In the genomic region with DNA sequence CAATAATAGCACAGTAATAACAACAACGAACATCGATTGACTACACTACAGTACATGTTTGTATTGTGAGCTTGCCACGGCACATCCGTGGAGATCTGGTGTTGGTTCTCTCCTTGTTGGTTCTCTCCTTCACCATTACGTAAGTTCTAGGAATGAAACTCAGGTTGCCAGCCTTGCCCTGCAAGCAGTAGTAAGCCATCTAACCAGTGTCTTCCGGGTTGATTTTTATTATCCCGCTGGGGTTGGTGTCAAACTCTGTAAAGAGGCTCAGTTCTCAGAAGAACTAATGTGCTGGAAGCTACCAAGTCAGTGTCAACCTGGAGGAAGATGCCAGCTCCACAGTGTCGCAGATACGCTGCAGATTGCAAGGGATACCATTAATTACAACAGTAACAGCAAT, we compare ENCODE assay signal across 8 mouse cellular contexts. TPM values are rescaled to one million over a fixed set of nuclear protein-coding genes. Genes with fewer than 3 reads are reported as not detected.
DNase-seq lines count a peak whose midpoint lies in the region; ATAC-seq and TF ChIP-seq lines count a peak whose summit lies in the region.

No protein-coding gene starts in this region.

- no peak for ATAC-seq in heart, embryonic 12.5 days (ENCODE audit: insufficient number of reproducible peaks, low FRiP score)
- no peak for ATAC-seq in forebrain, embryonic 13.5 days
- ATAC-seq in liver, embryonic 14.5 days (ENCODE audit: insufficient read depth), result no peak

- peaks cover 3% of the 10 kb centered on the region; the same call in 1 of the 2 replicates for H3K4me1 ChIP-seq in heart, embryonic 12.5 days (replicated peaks)
- H3K4me1 ChIP-seq in heart, adult 2 months (ENCODE audit: control insufficient read depth, insufficient read depth, low read length), result peaks cover 1% of the 10 kb centered on the region; the same call in 1 of the 2 replicates
- H3K4me1 ChIP-seq in E14TG2a.4 (replicated peaks; ENCODE audit: low read depth, low read length), result peaks cover 8% of the 10 kb centered on the region
- peaks cover 12% of the 10 kb centered on the region; the same call in 1 of the 2 replicates for H3K4me1 ChIP-seq in forebrain, embryonic 13.5 days
- H3K4me1 ChIP-seq in liver, embryonic 14.5 days (replicated peaks; ENCODE audit: control insufficient read depth in 2 of 2, insufficient read depth in 2 of 2, low read length in 1 of 2), result no peaks in the 10 kb centered on the region

- no peaks in the 10 kb centered on the region for H3K36me3 ChIP-seq in heart, embryonic 12.5 days
- no peaks in the 10 kb centered on the region for H3K36me3 ChIP-seq in heart, adult 2 months (ENCODE audit: control insufficient read depth, insufficient read depth, low read length)
- no peaks in the 10 kb centered on the region for H3K36me3 ChIP-seq in E14TG2a.4 (ENCODE audit: insufficient read depth, low read length)
- no peaks in the 10 kb centered on the region for H3K36me3 ChIP-seq in forebrain, embryonic 13.5 days (ENCODE audit: poor library complexity, severe bottlenecking)
- H3K36me3 ChIP-seq in liver, embryonic 14.5 days (replicated peaks; ENCODE audit: control insufficient read depth, insufficient read depth, low read depth), result no peaks in the 10 kb centered on the region

- WGBS in heart, embryonic 12.5 days, result 60% methylated on average over 9 of the region's 9 CpGs
- 64% methylated on average over 9 of the region's 9 CpGs for WGBS in heart, adult 2 months
- 70% methylated on average over 9 of the region's 9 CpGs for WGBS in forebrain, embryonic 13.5 days
- 43% methylated on average over 9 of the region's 9 CpGs for WGBS in liver, embryonic 14.5 days (ENCODE audit: insufficient replicate concordance)

- no peak for TF ChIP-seq EP300 in heart, adult 2 months (IDR thresholded peaks at IDR 0.05; ENCODE audit: insufficient read depth, low read depth, low read length)
- no peak for TF ChIP-seq EP300 in liver, embryonic 14.5 days (IDR thresholded peaks at IDR 0.05; ENCODE audit: low read depth)

- intact Hi-C loops in heart, adult 2 months (cut with DNase I), result no loop called here
- intact Hi-C loops in gastrocnemius, postnatal 14 days (cut with DNase I; ENCODE audit: low total_unique reads), result no loop called here

- peak overlapping the region; percentile 100 for H3K4me2 ChIP-seq in heart, embryonic 12.5 days
- peak overlapping the region; percentile 96 for H3K4me2 ChIP-seq in forebrain, embryonic 13.5 days
- peak overlapping the region; percentile 56; the same call in 1 of the 2 replicates for H3K4me2 ChIP-seq in liver, embryonic 14.5 days (ENCODE audit: low read depth)

- no peak overlapping the region for H3K27ac ChIP-seq in heart, embryonic 12.5 days (ENCODE audit: poor library complexity, severe bottlenecking)
- H3K27ac ChIP-seq in heart, adult 2 months, result no peak overlapping the region
- no peak overlapping the region for H3K27ac ChIP-seq in forebrain, embryonic 13.5 days
- H3K27ac ChIP-seq in liver, embryonic 14.5 days, result no peak overlapping the region

- H3K4me3 ChIP-seq in heart, embryonic 12.5 days, result peak overlapping the region; percentile 70
- no peak overlapping the region; the same call in 1 of the 2 replicates for H3K4me3 ChIP-seq in heart, adult 2 months
- 0 out of 2 replicates have a peak overlapping the region, but pooled peaks have one; percentile 79 for H3K4me3 ChIP-seq in E14TG2a.4 (replicated peaks; ENCODE audit: low read length)
- H3K4me3 ChIP-seq in forebrain, embryonic 13.5 days, result peak overlapping the region; percentile 57
- 0 out of 4 replicates have a peak overlapping the region, but pooled peaks of 1 of the 2 experiments have one; percentile 22 for H3K4me3 ChIP-seq in liver, embryonic 14.5 days (ENCODE audit: insufficient read depth in 1 of 2, low read depth in 2 of 2, low read length in 2 of 2)

- H3K9ac ChIP-seq in heart, embryonic 12.5 days, result peak overlapping the region; percentile 70; the same call in 1 of the 2 replicates
- no peak overlapping the region for H3K9ac ChIP-seq in heart, adult 2 months (ENCODE audit: low read depth, low read length)
- H3K9ac ChIP-seq in forebrain, embryonic 13.5 days, result peak overlapping the region; percentile 78; the same call in 1 of the 2 replicates
- H3K9ac ChIP-seq in liver, embryonic 14.5 days (replicated peaks), result no peak overlapping the region

- peaks cover 28% of the 10 kb centered on the region for H3K27me3 ChIP-seq in heart, embryonic 12.5 days (replicated peaks)
- H3K27me3 ChIP-seq in heart, adult 2 months (ENCODE audit: control insufficient read depth, insufficient read depth, low read length), result peaks cover 4% of the 10 kb centered on the region
- H3K27me3 ChIP-seq in E14TG2a.4 (ENCODE audit: insufficient read depth, low read length), result peaks cover 44% of the 10 kb centered on the region
- no peaks in the 10 kb centered on the region for H3K27me3 ChIP-seq in forebrain, embryonic 13.5 days
- H3K27me3 ChIP-seq in liver, embryonic 14.5 days (ENCODE audit: control insufficient read depth, insufficient read depth, low read length), result peaks cover 7% of the 10 kb centered on the region

- TF ChIP-seq POLR2A in heart, adult 2 months (IDR thresholded peaks at IDR 0.05; ENCODE audit: insufficient read depth, low read depth, low read length), result no peak

- H3K9me3 ChIP-seq in heart, embryonic 12.5 days (replicated peaks), result no peaks in the 10 kb centered on the region
- H3K9me3 ChIP-seq in E14TG2a.4 (ENCODE audit: low read length), result no peaks in the 10 kb centered on the region
- no peaks in the 10 kb centered on the region for H3K9me3 ChIP-seq in forebrain, embryonic 13.5 days (replicated peaks)
- H3K9me3 ChIP-seq in liver, embryonic 14.5 days (ENCODE audit: control insufficient read depth, low read length), result no peaks in the 10 kb centered on the region

- DNase-seq in heart, adult 2 months, result no peak
- no peak for DNase-seq in liver, embryonic 14.5 days (ENCODE audit: low read depth in 3 of 3, low spot score in 3 of 3)
- DNase-seq in T-cell, adult 2 months (ENCODE audit: low spot score), result no peak
- no peak for DNase-seq in gastrocnemius, postnatal 14 days
- DNase-seq in urinary bladder, adult 18-20 months (ENCODE audit: low spot score in 2 of 2), result no peak

- no peak for TF ChIP-seq CTCF in heart, adult 2 months (IDR thresholded peaks at IDR 0.05)
- no peak for TF ChIP-seq CTCF in E14TG2a.4 (conservative IDR thresholded peaks at IDR 0.05; ENCODE audit: low read length)
- TF ChIP-seq CTCF in liver, embryonic 14.5 days (IDR thresholded peaks at IDR 0.05; ENCODE audit: low read depth), result no peak

- no peaks in the 10 kb centered on the region for H3K79me2 ChIP-seq in heart, adult 2 months (replicated peaks; ENCODE audit: control insufficient read depth, insufficient read depth, low read length)

RNA-seq across cellular contexts. Expression of a gene that starts 0.8 kb away (rescaled TPM):
- 0.66 and 0.72 TPM in 2 replicates for polyA plus RNA-seq in heart, embryonic 12.5 days (2016; fragmentation: Nextera tagmentation; extraction: Ambion mirVana)
- not detected for total RNA-seq in heart, adult 2 months (2021)
- 0.04 and 0.15 TPM in 2 replicates for polyA plus RNA-seq in heart, adult 2 months (2012; rRNA removed)
- 1.2 and 2.2 TPM in 2 replicates for polyA plus RNA-seq in forebrain, embryonic 13.5 days (2015; fragmentation: Nextera tagmentation; extraction: Ambion mirVana)
- polyA plus RNA-seq in liver, embryonic 14.5 days (2012; rRNA removed), result 0.19 and 0.21 TPM in 2 replicates
- polyA plus RNA-seq in liver, embryonic 14.5 days (2014; fragmentation: Nextera tagmentation; extraction: Ambion mirVana), result 0.06 TPM in 1 of 2 replicates, not detected in the other
- under 1 TPM in 1 of 2 experiments, not detected in 1; 0.14 TPM for total RNA-seq in gastrocnemius, postnatal 14 days (2021)

RNA-seq across cellular contexts. Expression of a gene that starts 26.7 kb away (rescaled TPM):
- polyA plus RNA-seq in heart, embryonic 12.5 days (2016; fragmentation: Nextera tagmentation; extraction: Ambion mirVana), result not detected in 2 replicates
- total RNA-seq in heart, adult 2 months (2021), result not detected
- polyA plus RNA-seq in heart, adult 2 months (2012; rRNA removed), result not detected in 2 replicates
- polyA plus RNA-seq in forebrain, embryonic 13.5 days (2015; fragmentation: Nextera tagmentation; extraction: Ambion mirVana), result 0.13 and 0.21 TPM in 2 replicates
- polyA plus RNA-seq in liver, embryonic 14.5 days (2012; rRNA removed), result not detected in 2 replicates
- not detected in 2 replicates for polyA plus RNA-seq in liver, embryonic 14.5 days (2014; fragmentation: Nextera tagmentation; extraction: Ambion mirVana)
- not detected for total RNA-seq in gastrocnemius, postnatal 14 days (2021)

Comparison
In these comparisons a context has a peak if more than half of its experiments do, and no peak if none do; other contexts are left out.
1. H3K9ac ChIP-seq: peak in heart, embryonic 12.5 days (single experiment) and forebrain, embryonic 13.5 days (single experiment); none in heart, adult 2 months (single experiment) and liver, embryonic 14.5 days (single experiment).
2. Peak in every context shown above with its lines, with median percentiles within 50 percentile points of each other: H3K4me2 ChIP-seq.